Mouse (Mus musculus) neutrophil, adult 59 days (primary cell): Measurements from ENCODE around the gene A630001G21Rik. TPM values are rescaled to one million over a fixed set of nuclear protein-coding genes. Genes with fewer than 3 reads are reported as not detected.

Experiments
- total RNA-seq, 2 experiments: library from RNA; stranded (reverse); gene quantifications; 1 replicate in 1 of 2; 2 replicates in 1 of 2; pipeline ENCODE4 v1.2.4; 2023

Gene A630001G21Rik
- total RNA-seq, result 10 to 100 TPM; 29.2 to 32.9 TPM

DNA sequence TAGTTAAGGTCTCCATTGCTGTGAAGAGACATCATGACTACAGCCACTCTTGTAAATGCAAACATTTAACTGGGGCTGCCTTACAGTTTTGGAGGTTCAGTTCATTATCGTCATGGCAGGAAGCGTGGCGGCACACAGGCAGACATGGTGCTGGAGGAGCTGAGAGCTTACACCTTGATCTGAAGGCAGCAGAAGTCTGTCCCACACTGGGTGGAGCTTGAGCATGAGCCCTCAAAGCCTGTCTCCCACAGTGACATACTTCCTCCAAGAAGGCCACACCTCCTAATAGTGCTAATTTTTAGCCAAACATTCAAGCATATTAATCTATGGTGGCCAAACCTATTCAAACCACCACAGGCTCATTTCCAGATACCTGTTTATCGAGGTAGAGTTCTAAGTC lies at the start of gene A630001G21Rik:
A630001G21Rik (minus strand) TSS at position 208 of the 400 bp plus-strand sequence.

DNA sequence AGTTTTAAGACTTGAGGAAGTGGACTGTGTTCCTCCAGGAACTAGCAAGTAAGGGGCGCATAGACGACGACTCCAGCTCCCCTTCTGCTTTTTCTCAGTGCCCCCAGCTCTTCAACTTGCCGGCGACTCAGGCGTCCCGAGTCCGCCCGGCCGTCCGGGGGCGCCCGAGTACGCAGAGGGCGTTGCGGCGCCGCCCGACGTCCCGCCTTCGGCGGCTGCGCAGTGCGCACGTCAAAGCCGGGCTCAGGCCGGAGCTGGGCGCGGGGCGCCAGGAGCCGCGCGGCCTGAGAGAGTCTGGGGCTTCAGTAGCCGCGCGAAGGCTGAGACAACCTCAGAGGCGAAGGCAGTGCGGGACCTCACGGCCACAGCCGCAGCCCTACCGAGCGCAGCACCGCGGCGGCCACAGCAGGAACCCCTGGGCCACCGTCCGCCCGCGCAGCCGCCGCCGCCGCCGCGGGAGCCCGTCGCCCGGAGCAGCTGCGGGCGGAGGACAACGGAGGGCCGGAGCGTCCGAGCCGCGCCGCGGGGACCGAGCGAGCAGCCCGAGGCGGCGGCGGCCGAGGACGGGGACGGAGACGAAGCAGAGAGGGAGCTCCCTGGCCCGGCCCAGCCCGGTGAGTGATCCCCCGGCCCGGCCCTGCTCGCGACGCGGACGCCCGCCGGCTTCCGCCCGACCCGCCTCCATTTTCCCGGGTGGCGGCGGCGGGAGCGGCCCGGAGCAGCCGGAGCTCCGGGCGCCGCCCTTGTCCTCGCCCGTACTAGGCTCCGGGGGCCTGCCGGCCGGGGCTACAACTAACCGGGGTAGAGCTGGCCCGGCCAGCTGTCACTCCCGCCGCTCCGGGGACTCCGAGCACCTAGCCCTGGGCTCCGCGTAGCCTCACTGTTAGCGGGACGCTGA lies 15.0 kb upstream of the A630001G21Rik start, which contains the start of gene Cab39:
Cab39 (plus strand) TSS at position 234 of the 898 bp plus-strand sequence.

Other genes starting within 250 kb of the A630001G21Rik start
- gene G530012D18Rik, start 203.0 kb downstream of the A630001G21Rik start, total RNA-seq, result not detected
- gene Sp110, start 179.8 kb downstream of the A630001G21Rik start, total RNA-seq, result 10 to 100 TPM; 84.9 to 91.2 TPM
- 100 to 1,000 TPM; 174 to 177 TPM for gene Sp140, start 178.3 kb downstream of the A630001G21Rik start, total RNA-seq
- 100 to 1,000 TPM; 245 to 257 TPM for gene Sp100, start 128.7 kb downstream of the A630001G21Rik start, total RNA-seq
- gene Cab39, start 14.8 kb upstream of the A630001G21Rik start, total RNA-seq, result 10 to 100 TPM; 86.5 to 99.1 TPM
- gene Itm2c, start 115.6 kb upstream of the A630001G21Rik start, total RNA-seq, result 10 to 100 TPM; 38.4 to 48.0 TPM
- not detected for gene 4933407L21Rik, start 149.8 kb upstream of the A630001G21Rik start, total RNA-seq
- under 1 TPM; 0.20 to 0.40 TPM for gene Gpr55, start 182.4 kb upstream of the A630001G21Rik start, total RNA-seq
- gene Spata3, start 238.2 kb upstream of the A630001G21Rik start, total RNA-seq, result not detected